Mouse (Mus musculus) CH12.LX (cell line): Measurements from ENCODE around the gene Eif1ad. TPM values are rescaled to one million over a fixed set of nuclear protein-coding genes. Genes with fewer than 3 reads are reported as not detected.

Experiments
- DNase-seq: peaks from one replicate; pipeline ENCODE4 v3.0.0-alpha.2; 2013; ENCODE audit errors: extremely low read depth
- H3K27ac ChIP-seq: 2 replicates; pipeline ENCODE4 v1.5.1; 2012; ENCODE audit warnings: low read depth, mild to moderate bottlenecking, control low read depth, moderate library complexity; ENCODE audit not compliant: insufficient read depth
- H3K27me3 ChIP-seq: replicated peaks from 2 replicates; pipeline ENCODE3; 2012; ENCODE audit warnings: inconsistent platforms
- H3K36me3 ChIP-seq, 2 experiments: replicated peaks in 1 of 2; 2 replicates each; pipeline versions ENCODE3 to v1.6.1; 2012; ENCODE audit warnings: inconsistent platforms in 1 of 2, low read length in 1 of 2, mild to moderate bottlenecking in 1 of 2, mixed read lengths in 1 of 2, moderate library complexity in 1 of 2; ENCODE audit not compliant: control insufficient read depth in 1 of 2, insufficient read depth in 1 of 2
- H3K4me1 ChIP-seq, 2 experiments: 2 replicates each; pipeline ENCODE4 v1.6.1; 2012; ENCODE audit warnings: inconsistent platforms in 1 of 2, moderate library complexity in 1 of 2; ENCODE audit not compliant: insufficient read depth in 2 of 2, control insufficient read depth in 1 of 2
- H3K4me2 ChIP-seq: 2 replicates; pipeline ENCODE4 v1.6.1; 2012; ENCODE audit warnings: low read depth, mild to moderate bottlenecking, control low read depth; ENCODE audit not compliant: poor library complexity, insufficient read depth, severe bottlenecking
- H3K4me3 ChIP-seq, 3 experiments: fragments of 150-350 bp in 1 of 3; sonication (generic) in 1 of 3; replicated peaks in 1 of 3; 2 replicates each; pipeline versions ENCODE3 to v1.5.1; 2011 to 2012; ENCODE audit warnings: low read depth in 2 of 3, low read length in 2 of 3, mild to moderate bottlenecking in 2 of 3, moderate library complexity in 2 of 3, control low read depth in 1 of 3, improper control_type of control experiment in 1 of 3, inconsistent platforms in 1 of 3, mixed read lengths in 1 of 3; ENCODE audit not compliant: poor library complexity in 1 of 3
- H3K79me2 ChIP-seq: replicated peaks from 2 replicates; pipeline ENCODE4 v1.6.1; 2012; ENCODE audit warnings: mild to moderate bottlenecking, moderate library complexity; ENCODE audit not compliant: control insufficient read depth, poor library complexity, insufficient read depth, severe bottlenecking; ENCODE audit errors: extremely low read depth
- H3K9ac ChIP-seq: 2 replicates; pipeline ENCODE4 v1.6.1; 2012; ENCODE audit warnings: low read depth, mild to moderate bottlenecking, control low read depth, moderate library complexity; ENCODE audit not compliant: insufficient read depth
- H3K9me3 ChIP-seq: replicated peaks from 2 replicates; pipeline ENCODE3; 2012; ENCODE audit warnings: low read length, inconsistent platforms, mixed read lengths
- BHLHE40 ChIP-seq: IDR thresholded peaks from 2 replicates; pipeline ENCODE4 v1.6.1; 2011; ENCODE audit warnings: mild to moderate bottlenecking, low read depth, low read length, improper control_type of control experiment
- CHD1 ChIP-seq: IDR thresholded peaks from 2 replicates; pipeline ENCODE4 v1.6.1; 2012; ENCODE audit warnings: low read depth, low read length, improper control_type of control experiment, inconsistent platforms
- ELF1 ChIP-seq: IDR thresholded peaks from 2 replicates; pipeline ENCODE4 v1.6.1; 2014; ENCODE audit warnings: low read depth, mild to moderate bottlenecking, inconsistent platforms, low read length, improper control_type of control experiment
- EP300 ChIP-seq: IDR thresholded peaks from 2 replicates; pipeline ENCODE4 v1.6.1; 2011; ENCODE audit warnings: low read length, improper control_type of control experiment
- ETS1 ChIP-seq: conservative IDR thresholded peaks from 2 replicates; pipeline ENCODE4 v1.6.1; 2012; ENCODE audit warnings: low read depth, mild to moderate bottlenecking, inconsistent platforms, low read length, improper control_type of control experiment, moderate library complexity
- HCFC1 ChIP-seq: IDR thresholded peaks from 2 replicates; pipeline ENCODE4 v1.6.1; 2012; ENCODE audit warnings: low read depth, mild to moderate bottlenecking, inconsistent platforms, low read length, improper control_type of control experiment
- IRF4 ChIP-seq: IDR thresholded peaks from 2 replicates; pipeline ENCODE4 v1.6.1; 2014; ENCODE audit warnings: low read depth, mild to moderate bottlenecking, inconsistent platforms, low read length, improper control_type of control experiment
- JUND ChIP-seq: conservative IDR thresholded peaks from 2 replicates; pipeline ENCODE4 v1.6.1; 2011; ENCODE audit warnings: low read depth, low read length, improper control_type of control experiment
- KAT2A ChIP-seq: IDR thresholded peaks from 2 replicates; pipeline ENCODE4 v1.6.1; 2012; ENCODE audit warnings: low read length, improper control_type of control experiment, inconsistent platforms; ENCODE audit not compliant: insufficient replicate concordance
- MEF2A ChIP-seq: IDR thresholded peaks from 2 replicates; pipeline ENCODE4 v1.6.1; 2014; ENCODE audit warnings: low read depth, mild to moderate bottlenecking, inconsistent platforms, low read length, improper control_type of control experiment, borderline replicate concordance
- NELFE ChIP-seq: IDR thresholded peaks from 2 replicates; pipeline ENCODE4 v1.6.1; 2011; ENCODE audit warnings: low read depth, low read length, improper control_type of control experiment
- NRF1 ChIP-seq: IDR thresholded peaks from 2 replicates; pipeline ENCODE4 v1.6.1; 2014; ENCODE audit warnings: low read depth, mild to moderate bottlenecking, inconsistent platforms, low read length, improper control_type of control experiment, moderate library complexity
- POLR2A ChIP-seq: IDR thresholded peaks from 2 replicates; pipeline ENCODE4 v1.6.1; 2011; ENCODE audit warnings: low read depth, mild to moderate bottlenecking, improper control_type of control experiment, low read length
- POLR2AphosphoS2 ChIP-seq: IDR thresholded peaks from 2 replicates; pipeline ENCODE4 v1.6.1; 2011; ENCODE audit warnings: low read depth, low read length, improper control_type of control experiment
- RAD21 ChIP-seq: IDR thresholded peaks from 2 replicates; pipeline ENCODE4 v1.6.1; 2011; ENCODE audit warnings: low read depth, mild to moderate bottlenecking, low read length, improper control_type of control experiment, moderate library complexity
- RCOR1 ChIP-seq: conservative IDR thresholded peaks from 2 replicates; pipeline ENCODE4 v1.6.1; 2012; ENCODE audit warnings: low read depth, mild to moderate bottlenecking, inconsistent platforms, low read length, improper control_type of control experiment
- SIN3A ChIP-seq: IDR thresholded peaks from 2 replicates; pipeline ENCODE4 v1.6.1; 2012; ENCODE audit warnings: low read length, improper control_type of control experiment, inconsistent platforms
- SMC3 ChIP-seq: IDR thresholded peaks from 2 replicates; pipeline ENCODE4 v1.6.1; 2011; ENCODE audit warnings: low read depth, low read length, improper control_type of control experiment
- TBP ChIP-seq: conservative IDR thresholded peaks from 2 replicates; pipeline ENCODE4 v1.6.1; 2011; ENCODE audit warnings: low read depth, low read length, improper control_type of control experiment
- UBTF ChIP-seq: IDR thresholded peaks from 2 replicates; pipeline ENCODE4 v1.6.1; 2012; ENCODE audit warnings: low read depth, mild to moderate bottlenecking, inconsistent platforms, low read length, improper control_type of control experiment, moderate library complexity
- ZC3H11A ChIP-seq: IDR thresholded peaks from 2 replicates; pipeline ENCODE4 v1.6.1; 2012; ENCODE audit warnings: low read depth, mild to moderate bottlenecking, inconsistent platforms, low read length, improper control_type of control experiment
- ZMIZ1 ChIP-seq: IDR thresholded peaks from 2 replicates; pipeline ENCODE4 v1.6.1; 2012; ENCODE audit warnings: low read depth, mild to moderate bottlenecking, inconsistent platforms, low read length, improper control_type of control experiment
- dilution Hi-C: fragments of 300-500 bp; cut with MboI; formaldehyde crosslinking; loops from 2 replicates; pipeline ENCODE4 v1.14.3; 2020; ENCODE audit warnings: low sequenced_read_pairs; ENCODE audit not compliant: extremely low pct_unique_long_range_greater_than_20kb, extremely low pct_ligation_motif_present
- in situ Hi-C: fragments of 300-500 bp; cut with MboI; formaldehyde crosslinking; loops from 3 replicates; pipeline ENCODE4 v1.14.3; 2019; ENCODE audit warnings: low sequenced_read_pairs, low pct_ligation_motif_present, low pct_unique_long_range_greater_than_20kb, mixed read lengths
- polyA plus RNA-seq: library from polyadenylated mRNA; unstranded; fragments of >175 nt; gene quantifications from 2 replicates; pipeline ENCODE4 v1.2.1, GENCODE M21; 2012; ENCODE audit warnings: low read depth; ENCODE audit not compliant: insufficient read length
- total RNA-seq, 2 experiments: library from RNA; depleted of rRNA; stranded (reverse); fragments of 300-350 nt in 1 of 2; fragments of >200 nt in 1 of 2; gene quantifications; 2 replicates each; pipeline ENCODE4 v1.2.3; 2012 to 2014

Eif1ad gene
- total and polyA plus RNA-seq, 3 experiments, result 68.4 to 98.8 (median 79.3) TPM

GRCm38 (mm10) chr19:5372724-5373123 lies 6.2 kb downstream of the Eif1ad start:
- H3K36me3 ChIP-seq, result peaks cover 47 to 83% of the 10 kb centered on the region in 2 experiments
- no peak for DNase-seq

DNA sequence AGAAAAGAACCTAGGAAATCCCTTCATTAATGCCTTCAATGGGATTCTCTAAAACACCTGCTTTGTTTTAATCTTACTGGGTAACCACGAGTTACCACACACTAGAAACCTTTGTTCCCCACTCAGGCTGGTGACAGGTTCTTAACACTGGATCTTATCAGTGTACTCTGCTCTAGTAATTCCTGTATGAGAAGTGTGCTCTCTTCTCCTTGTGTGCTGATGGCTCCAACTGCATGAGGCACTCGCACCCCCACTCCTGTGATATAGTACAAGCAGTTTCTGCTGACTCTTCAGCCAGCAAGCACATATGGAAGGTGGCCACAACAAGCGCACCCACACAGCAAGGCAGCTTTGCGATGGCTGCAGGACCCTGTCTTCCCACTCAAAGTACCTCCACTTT lies 7.6 kb downstream of the Eif1ad start:
- H3K79me2 ChIP-seq, result peaks cover 5% of the 10 kb centered on the region; the same call in 1 of the 2 replicates
- H3K36me3 ChIP-seq, result peaks cover 50 to 84% of the 10 kb centered on the region in 2 experiments
- in situ Hi-C loops (no loop called here), dilution Hi-C loops (no loop called here)
- no peaks in the 10 kb centered on the region for H3K27me3 ChIP-seq
- no peak for DNase-seq
- TF ChIP-seq HCFC1 (no peak), ELF1 (no peak), NELFE (no peak), TBP (no peak), UBTF (no peak), ZMIZ1 (no peak)
- no peak overlapping the region for H3K4me3 ChIP-seq
- no peak overlapping the region for H3K27ac ChIP-seq
- H3K9ac ChIP-seq, result no peak overlapping the region
- peaks cover 0 to 14% of the 10 kb centered on the region in 2 experiments; a peak in 2 of 4 replicates for H3K4me1 ChIP-seq
- no peaks in the 10 kb centered on the region for H3K9me3 ChIP-seq
- H3K4me2 ChIP-seq, result no peak overlapping the region

More at GRCm38 (mm10) chr19:5372724-5373123, 6.2 kb downstream of the Eif1ad start:
- H3K4me1 ChIP-seq, result peaks cover 8 to 26% of the 10 kb centered on the region in 2 experiments; a peak in 3 of 4 replicates
- H3K9me3 ChIP-seq, result no peaks in the 10 kb centered on the region
- in situ Hi-C loops (no loop called here), dilution Hi-C loops (no loop called here)
- TF ChIP-seq POLR2AphosphoS2 (peak; percentile 62; the same call in 1 of the 2 replicates), UBTF (no peak), BHLHE40 (no peak), MEF2A (no peak)
- no peak overlapping the region for H3K4me3 ChIP-seq
- no peaks in the 10 kb centered on the region for H3K27me3 ChIP-seq
- H3K4me2 ChIP-seq, result no peak overlapping the region
- no peak overlapping the region for H3K27ac ChIP-seq
- no peak overlapping the region for H3K9ac ChIP-seq
- peaks cover 18% of the 10 kb centered on the region for H3K79me2 ChIP-seq

GRCm38 (mm10) chr19:5374748-5375147 lies 8.2 kb downstream of the Eif1ad start:
- no peak overlapping the region for H3K9ac ChIP-seq
- H3K4me2 ChIP-seq, result no peak overlapping the region
- TF ChIP-seq ZC3H11A (no peak), IRF4 (no peak), POLR2A (no peak), POLR2AphosphoS2 (no peak), TBP (no peak), KAT2A (no peak), ZMIZ1 (no peak), ELF1 (no peak), RCOR1 (no peak), NRF1 (no peak), JUND (no peak), ETS1 (no peak), CHD1 (no peak), EP300 (no peak), SIN3A (no peak), RAD21 (no peak), SMC3 (no peak), HCFC1 (no peak)
- H3K79me2 ChIP-seq, result peaks cover 4% of the 10 kb centered on the region; the same call in 1 of the 2 replicates
- DNase-seq, result no peak
- dilution Hi-C loops, result no loop called here
- peaks cover 54 to 84% of the 10 kb centered on the region in 2 experiments for H3K36me3 ChIP-seq
- H3K4me3 ChIP-seq, result no peak overlapping the region
- H3K9me3 ChIP-seq, result no peaks in the 10 kb centered on the region
- in situ Hi-C loops, result no loop called here
- H3K27me3 ChIP-seq, result no peaks in the 10 kb centered on the region
- peaks cover 0 to 14% of the 10 kb centered on the region in 2 experiments; a peak in 2 of 4 replicates for H3K4me1 ChIP-seq
- no peak overlapping the region for H3K27ac ChIP-seq
